Mouse (Mus musculus) limb, embryonic 12.5 days (tissue): ENCODE data around the gene Mbd4. TPM values are rescaled to one million over a fixed set of nuclear protein-coding genes. Genes with fewer than 3 reads are reported as not detected.

Experiments used
- polyA plus RNA-seq: library from polyadenylated mRNA; unstranded; fragments of >200 nt; fragmentation: Nextera tagmentation; extraction: Ambion mirVana; gene quantifications from 2 replicates; pipeline ENCODE4 v1.2.1, GENCODE M21; 2016

Gene Mbd4
- polyA plus RNA-seq, 1 experiment from 2014 or later = 33.7 TPM

Other genes with a start within 250 kb of the Mbd4 start
- 134 and 135 TPM in 2 replicates for gene Raf1, start 176.7 kb downstream of the Mbd4 start, polyA plus RNA-seq
- gene Tmem40, start 91.0 kb downstream of the Mbd4 start, polyA plus RNA-seq = 1.7 and 1.9 TPM in 2 replicates
- gene Cand2, start 78.8 kb downstream of the Mbd4 start, polyA plus RNA-seq = 66.9 and 71.8 TPM in 2 replicates
- gene Rpl32, start 44.6 kb downstream of the Mbd4 start, polyA plus RNA-seq = 2,195 and 2,268 TPM in 2 replicates
- 0.45 and 0.51 TPM in 2 replicates for gene Efcab12, start 15.0 kb downstream of the Mbd4 start, polyA plus RNA-seq
- 32.1 and 34.9 TPM in 2 replicates for gene Ift122, start 99 bp upstream of the Mbd4 start, polyA plus RNA-seq
- 0.28 and 0.38 TPM in 2 replicates for gene Rho, start 78.4 kb upstream of the Mbd4 start, polyA plus RNA-seq
- gene H1foo, start 91.6 kb upstream of the Mbd4 start, polyA plus RNA-seq = not detected in 2 replicates
- 25.2 and 27.5 TPM in 2 replicates for gene Plxnd1, start 141.6 kb upstream of the Mbd4 start, polyA plus RNA-seq